Mouse (Mus musculus): ENCODE data around the gene Tcte3.
"Not testable (repeated sequence)": the region's sequence is repeated elsewhere in the genome, so short reads cannot be mapped to it uniquely, and the experiment has no call there.

GRCm38 (mm10) chr17:15023878-15024492 is 17.3 kb downstream of the Tcte3 start:
- TF ChIP-seq CTCF (IDR thresholded peaks at IDR 0.05; ENCODE audit: low read depth, low read length); POLR2A (IDR thresholded peaks at IDR 0.05; ENCODE audit: insufficient read depth, low read length); EP300 (IDR thresholded peaks at IDR 0.05; ENCODE audit: insufficient read depth, low read depth, low read length): not testable (repeated sequence)

Measured in ES-Bruce4 (cell line).